Mouse (Mus musculus): ENCODE measurements around the gene Pbld2.
"Not testable (repeated sequence)": the region's sequence is repeated elsewhere in the genome, so short reads cannot be mapped to it uniquely, and the experiment has no call there.

Gene Pbld2

DNA sequence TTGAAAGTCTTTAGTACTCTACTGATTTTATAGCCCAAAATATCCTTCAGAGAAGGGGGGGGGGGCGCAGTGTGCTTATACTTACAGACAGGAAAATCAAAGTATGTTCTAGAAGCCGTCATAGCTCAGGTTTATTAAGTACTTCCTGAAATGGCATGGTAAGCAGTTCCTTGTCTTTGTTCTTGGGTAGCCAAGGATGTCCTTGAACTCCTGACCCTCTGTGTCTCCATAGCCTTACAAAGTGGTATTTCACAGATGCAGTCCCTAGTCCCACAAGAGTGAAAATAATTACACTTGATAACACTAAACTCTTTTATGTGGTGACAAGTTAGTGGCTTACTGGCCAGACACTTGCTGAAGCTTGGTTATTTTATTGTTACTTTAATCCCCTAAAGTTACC, 901 bp downstream of the Pbld2 start:
- DNase-seq (ENCODE audit: extremely low read depth, low read depth, low spot score): no peak

GRCm38 (mm10) chr10:63025491-63026011, 1.4 kb downstream of the Pbld2 start:
- DNase-seq (ENCODE audit: extremely low read depth, low read depth, low spot score): no peak

- no peak for DNase-seq (ENCODE audit: extremely low read depth, low read depth, low spot score)
Measured at GRCm38 (mm10) chr10:63026156-63026794, 2.2 kb downstream of the Pbld2 start.

GRCm38 (mm10) chr10:63026795-63027160, 2.7 kb downstream of the Pbld2 start:
- DNase-seq (ENCODE audit: extremely low read depth, low read depth, low spot score): no peak

DNA sequence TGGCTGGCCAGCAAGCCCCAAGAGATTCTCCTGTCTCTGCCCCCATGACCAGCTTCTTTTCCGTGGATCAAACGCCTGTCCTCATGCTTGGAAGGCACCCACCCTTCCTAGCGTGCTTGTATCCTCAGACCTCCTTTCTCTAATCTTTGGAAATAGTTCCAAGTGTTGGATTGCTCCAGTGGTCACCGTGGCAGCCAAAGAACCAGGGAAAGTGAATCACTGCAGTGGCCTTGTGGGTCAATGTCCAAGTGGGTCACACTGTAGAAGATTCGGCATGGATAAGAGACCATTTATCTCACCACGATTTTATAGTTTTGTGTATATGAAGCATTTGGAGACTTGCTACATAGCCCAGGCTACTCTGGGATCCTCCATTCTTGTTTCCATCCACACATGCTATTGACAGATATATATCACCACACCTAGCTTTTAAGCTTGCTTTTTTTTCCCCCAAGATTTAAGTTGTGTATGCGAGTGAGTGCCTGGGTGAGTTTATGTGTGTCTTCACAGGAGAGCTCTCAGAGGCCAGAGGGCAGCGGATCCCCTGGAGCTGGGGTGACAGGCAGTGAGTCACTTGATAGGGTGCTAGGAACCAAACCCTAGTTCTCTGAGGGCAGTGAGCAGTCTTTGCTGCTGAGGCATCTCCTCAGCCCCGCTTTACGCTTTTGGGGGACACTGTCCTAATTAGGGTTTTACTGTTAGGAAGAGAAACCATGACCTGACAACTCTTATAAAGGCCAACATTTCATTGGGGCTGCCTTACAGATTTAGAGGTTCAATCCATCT, 3.5 kb downstream of the Pbld2 start:
- no peak for DNase-seq (ENCODE audit: extremely low read depth, low read depth, low spot score)

GRCm38 (mm10) chr10:63028396-63028795, 4.3 kb downstream of the Pbld2 start:
- no peak for DNase-seq (ENCODE audit: extremely low read depth, low read depth, low spot score)

GRCm38 (mm10) chr10:63032267-63032666, 8.2 kb downstream of the Pbld2 start:
- DNase-seq (ENCODE audit: extremely low read depth, low read depth, low spot score): no peak

GRCm38 (mm10) chr10:63032956-63033355, 8.8 kb downstream of the Pbld2 start:
- DNase-seq (ENCODE audit: extremely low read depth, low read depth, low spot score): no peak

- no peak for DNase-seq (ENCODE audit: extremely low read depth, low read depth, low spot score)
Measured at GRCm38 (mm10) chr10:63038571-63039320, 14.6 kb downstream of the Pbld2 start.

- DNase-seq (ENCODE audit: extremely low read depth, low read depth, low spot score): no peak
Measured at GRCm38 (mm10) chr10:63039867-63040628, 15.9 kb downstream of the Pbld2 start.

DNA sequence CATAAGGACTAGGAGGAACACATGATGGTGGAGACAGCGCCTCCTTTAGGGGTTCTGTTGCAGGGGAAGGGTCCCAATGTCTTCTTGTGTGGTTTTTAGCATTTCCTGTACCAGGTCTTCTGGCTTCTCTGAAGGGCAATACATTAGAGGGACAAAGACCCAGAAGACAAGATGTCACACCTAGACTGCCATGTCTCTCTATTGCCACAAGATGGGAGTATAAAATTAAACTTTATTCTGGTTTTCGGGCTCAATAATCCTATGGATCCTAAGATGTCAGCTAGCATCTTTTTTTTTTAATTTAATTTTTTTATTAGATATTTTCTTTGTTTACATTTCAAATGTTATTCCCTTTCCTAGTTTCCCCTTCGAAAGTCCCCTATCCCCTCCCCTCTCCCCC, 19.0 kb downstream of the Pbld2 start:
- no peak for DNase-seq (ENCODE audit: extremely low read depth, low read depth, low spot score)

DNA sequence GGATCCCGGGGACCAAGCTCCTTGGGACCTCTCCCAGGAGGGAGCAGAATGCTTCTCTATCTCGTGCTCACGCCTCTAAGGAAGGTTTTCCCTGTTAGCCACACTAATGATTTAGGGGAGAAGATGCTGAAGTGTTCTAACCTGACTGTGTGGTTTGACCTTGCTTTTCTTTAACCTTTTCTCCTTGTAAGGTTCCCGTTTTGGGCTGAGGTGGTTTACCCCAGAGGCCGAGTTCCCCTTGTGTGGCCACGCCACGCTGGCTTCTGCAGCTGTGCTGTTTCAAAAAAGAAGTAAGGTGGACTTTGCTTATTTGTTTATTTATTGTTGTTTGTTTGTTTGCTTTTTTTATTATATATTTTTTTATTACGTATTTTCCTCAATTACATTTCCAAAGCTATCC, 23.6 kb downstream of the Pbld2 start:
- no peak for DNase-seq (ENCODE audit: extremely low read depth, low read depth, low spot score)

DNA sequence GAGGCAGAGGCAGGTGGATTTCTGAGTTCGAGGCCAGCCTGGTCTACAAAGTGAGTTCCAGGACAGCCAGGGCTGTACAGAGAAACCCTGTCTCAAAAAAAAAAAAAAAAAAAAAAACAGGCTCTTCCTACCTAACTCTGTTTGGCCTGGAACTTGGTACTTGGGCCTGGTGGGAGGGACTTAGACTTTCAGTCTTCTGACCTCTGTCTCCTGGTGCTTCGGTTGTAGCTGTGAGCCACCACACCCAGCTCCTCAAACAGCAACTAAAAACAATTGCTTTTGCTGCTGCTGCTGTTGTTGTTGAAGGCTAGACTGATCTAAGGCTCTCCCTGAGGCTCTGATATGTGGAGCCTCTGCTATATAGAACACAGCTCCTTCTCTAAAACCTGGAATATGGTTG, 25.0 kb downstream of the Pbld2 start:
- no peak for DNase-seq (ENCODE audit: extremely low read depth, low read depth, low spot score)

DNA sequence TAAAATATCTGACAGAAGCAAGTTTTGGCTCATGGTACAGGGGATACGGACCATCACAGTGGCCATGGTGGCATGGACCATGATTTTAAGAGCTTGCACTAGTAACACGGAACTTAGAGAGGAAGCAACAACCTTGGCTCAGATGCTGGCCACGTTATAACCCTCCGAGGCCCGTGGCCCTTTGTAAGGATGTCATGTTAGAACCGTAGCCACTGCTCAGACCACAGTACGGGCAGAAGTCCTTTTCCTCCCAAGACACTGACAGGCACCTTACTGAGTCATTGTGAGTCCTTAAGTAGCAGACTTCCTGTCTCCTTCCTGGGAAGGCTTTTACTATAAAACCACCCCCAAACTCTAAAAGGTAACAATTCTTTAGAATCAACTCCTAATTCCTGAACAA, 27.2 kb downstream of the Pbld2 start:
- no peak for DNase-seq (ENCODE audit: extremely low read depth, low read depth, low spot score)

- DNase-seq (ENCODE audit: extremely low read depth, low read depth, low spot score): no peak
Measured at GRCm38 (mm10) chr10:63052011-63052410, 27.9 kb downstream of the Pbld2 start.

GRCm38 (mm10) chr10:63053007-63053406, 28.9 kb downstream of the Pbld2 start:
- no peak for DNase-seq (ENCODE audit: extremely low read depth, low read depth, low spot score)

GRCm38 (mm10) chr10:63054071-63054470, 30.0 kb downstream of the Pbld2 start:
- not testable (repeated sequence) for DNase-seq (ENCODE audit: extremely low read depth, low read depth, low spot score)

DNA sequence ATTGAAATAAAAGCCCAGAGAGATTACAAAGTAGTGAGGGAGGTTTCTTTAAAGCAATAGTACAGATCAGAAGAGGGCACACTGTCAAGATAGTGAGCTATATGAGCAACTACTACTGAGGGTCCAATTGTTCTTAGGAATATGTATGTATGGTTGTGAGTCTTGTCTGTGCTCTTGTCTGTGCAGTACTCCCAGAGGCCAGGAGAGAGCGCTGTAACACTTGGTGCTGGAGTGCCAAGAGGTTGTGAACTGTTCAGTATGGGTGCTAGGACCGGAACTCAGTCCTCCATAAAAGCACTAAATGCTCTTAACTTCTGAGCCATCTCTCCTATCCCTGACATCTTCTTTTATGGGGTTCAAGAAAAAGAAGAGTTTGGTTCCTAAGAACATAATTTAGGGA, 30.5 kb downstream of the Pbld2 start:
- no peak for DNase-seq (ENCODE audit: extremely low read depth, low read depth, low spot score)

GRCm38 (mm10) chr10:63056966-63057750, 33.0 kb downstream of the Pbld2 start:
- no peak for DNase-seq (ENCODE audit: extremely low read depth, low read depth, low spot score)

GRCm38 (mm10) chr10:63059862-63060261, 35.7 kb downstream of the Pbld2 start, which contains the start of gene Pbld1:
Pbld1 (plus strand) TSS chr10:63060162.
- DNase-seq (ENCODE audit: extremely low read depth, low read depth, low spot score): no peak
